Mouse (Mus musculus) adrenal gland (tissue): ENCODE data around the gene Dpm2.

Experiments used
- intact Hi-C: fragments of 180-260 bp; cut with DNase I; formaldehyde crosslinking; loops from one replicate; pipeline ENCODE4 v1.15.1; 2025

Gene Dpm2

GRCm38 (mm10) chr2:32546951-32547350 is 23.7 kb upstream of the Dpm2 start:
- intact Hi-C loops = no loop called here

GRCm38 (mm10) chr2:32547380-32547779 is 23.3 kb upstream of the Dpm2 start:
- intact Hi-C loops = no loop called here

- intact Hi-C loops = no loop called here
Measured at GRCm38 (mm10) chr2:32547964-32548739, 22.5 kb upstream of the Dpm2 start.

- intact Hi-C loops = no loop called here
Measured at GRCm38 (mm10) chr2:32549171-32549570, 21.5 kb upstream of the Dpm2 start.

GRCm38 (mm10) chr2:32549764-32550163 is 20.9 kb upstream of the Dpm2 start:
- intact Hi-C loops = loop anchor here (5.0 kb wide), 1 partner anchor 52 kb away; no protein-coding TSS in a partner anchor

- intact Hi-C loops = loop anchor here (5.0 kb wide), 1 partner anchor 54 kb away; no protein-coding TSS in a partner anchor
Measured at GRCm38 (mm10) chr2:32551236-32551635, 19.4 kb upstream of the Dpm2 start.

GRCm38 (mm10) chr2:32553592-32554148 is 17.0 kb upstream of the Dpm2 start:
- intact Hi-C loops = loop anchor here (5.0 kb wide), 1 partner anchor 56 kb away; no protein-coding TSS in a partner anchor

- intact Hi-C loops = no loop called here
Measured at GRCm38 (mm10) chr2:32555484-32555883, 15.2 kb upstream of the Dpm2 start.

- intact Hi-C loops = no loop called here
Measured at GRCm38 (mm10) chr2:32556019-32556418, 14.6 kb upstream of the Dpm2 start.

GRCm38 (mm10) chr2:32559570-32559969 is 11.1 kb upstream of the Dpm2 start:
- intact Hi-C loops = no loop called here

- intact Hi-C loops = loop anchor here (1.0 to 5.0 kb wide), 2 partner anchors 78 to 164 kb away; no protein-coding TSS in a partner anchor
Measured at GRCm38 (mm10) chr2:32566536-32567063, 4.1 kb upstream of the Dpm2 start.

GRCm38 (mm10) chr2:32568149-32568548 is 2.5 kb upstream of the Dpm2 start:
- intact Hi-C loops = loop anchor here (5.0 kb wide), 1 partner anchor 166 kb away; no protein-coding TSS in a partner anchor

GRCm38 (mm10) chr2:32568941-32569340 is 1.7 kb upstream of the Dpm2 start:
- intact Hi-C loops = loop anchor here (5.0 kb wide), 1 partner anchor 167 kb away; no protein-coding TSS in a partner anchor

GRCm38 (mm10) chr2:32572196-32572595 is 1.5 kb downstream of the Dpm2 start:
- intact Hi-C loops = no loop called here

GRCm38 (mm10) chr2:32574497-32574896 is 3.8 kb downstream of the Dpm2 start, which contains the start of gene Pip5kl1:
Gene Pip5kl1 (plus strand): TSS chr2:32574797.
- intact Hi-C loops = no loop called here

- intact Hi-C loops = loop anchor here (5.0 kb wide), 1 partner anchor 37 kb away; no protein-coding TSS in a partner anchor
Measured at GRCm38 (mm10) chr2:32574901-32575585, 4.4 kb downstream of the Dpm2 start.

GRCm38 (mm10) chr2:32575586-32576160 is 5.0 kb downstream of the Dpm2 start, which contains the start of gene 9430097D07Rik:
Gene 9430097D07Rik (minus strand): TSS chr2:32575684.
- intact Hi-C loops = loop anchor here (5.0 kb wide), 1 partner anchor 37 kb away; no protein-coding TSS in a partner anchor

GRCm38 (mm10) chr2:32576532-32576931 is 5.9 kb downstream of the Dpm2 start:
- intact Hi-C loops = loop anchor here (5.0 kb wide), 1 partner anchor 36 kb away; no protein-coding TSS in a partner anchor

- intact Hi-C loops = loop anchor here (5.0 kb wide), 1 partner anchor 34 kb away; no protein-coding TSS in a partner anchor
Measured at GRCm38 (mm10) chr2:32578146-32579046, 7.7 kb downstream of the Dpm2 start.
